Mouse (Mus musculus) megakaryocyte, embryonic 14.5 days (primary cell): Measurements from ENCODE around the gene Mcrip2.

Experiments
- FLI1 ChIP-seq: IDR thresholded peaks from 2 replicates; pipeline ENCODE4 v1.6.1; 2012; ENCODE audit warnings: low read length, inconsistent platforms, mixed read lengths
- GATA1 ChIP-seq: IDR thresholded peaks from 3 replicates; pipeline ENCODE4 v1.6.1; 2012; ENCODE audit warnings: mixed read lengths, low read length, inconsistent platforms, borderline replicate concordance

DNA sequence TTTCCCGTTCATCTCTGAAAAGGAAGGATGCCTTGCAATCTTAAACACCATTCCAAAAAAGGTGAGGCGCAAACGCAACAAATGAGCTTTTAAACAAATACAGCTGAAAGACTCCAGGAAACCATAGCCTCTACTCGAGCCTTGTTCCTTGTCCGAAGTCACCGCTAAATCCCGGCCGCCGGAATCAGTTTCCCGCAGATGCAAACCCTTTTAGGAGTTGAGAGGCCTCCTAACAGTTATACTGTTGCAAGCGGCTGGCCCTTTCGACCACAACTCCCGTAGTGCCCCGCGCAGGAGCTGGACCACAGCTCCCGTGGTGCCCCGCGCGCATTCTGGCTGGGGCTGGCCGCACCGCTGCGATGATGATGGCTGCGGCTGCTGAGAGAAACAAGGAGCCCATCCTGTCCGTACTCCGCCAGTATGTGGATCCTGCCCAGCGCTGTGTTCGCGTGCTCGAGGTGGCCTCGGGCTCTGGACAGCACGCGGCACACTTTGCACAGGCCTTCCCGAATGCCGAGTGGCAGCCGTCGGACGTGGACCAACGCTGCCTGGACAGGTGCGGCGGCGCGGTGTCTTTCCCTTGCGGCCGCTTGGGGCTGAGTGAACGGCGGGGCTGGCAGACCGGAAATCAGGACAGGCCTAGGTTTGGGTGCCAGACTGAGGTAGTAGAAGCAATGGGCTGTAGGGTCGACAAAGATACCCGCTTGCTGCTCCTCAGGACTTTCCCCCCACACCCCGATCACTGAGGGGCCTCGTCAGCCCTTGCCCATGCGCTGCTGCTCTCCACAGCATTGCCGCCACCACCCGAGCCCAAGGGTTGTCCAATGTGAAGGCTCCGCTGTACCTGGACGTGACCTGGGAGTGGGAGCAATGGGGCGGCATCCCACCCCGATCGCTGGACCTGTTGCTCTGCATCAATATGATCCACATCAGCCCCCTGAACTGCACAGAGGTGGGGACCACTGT lies 6.9 kb upstream of the Mcrip2 start:
- no peak for TF ChIP-seq GATA1
- TF ChIP-seq FLI1 = no peak
